Mouse (Mus musculus) cortical plate, adult 2 months (tissue): ENCODE data around the gene Anks1. TPM values are rescaled to one million over a fixed set of nuclear protein-coding genes. Genes with fewer than 3 reads are reported as not detected.
"Not testable (repeated sequence)": the region's sequence is repeated elsewhere in the genome, so short reads cannot be mapped to it uniquely, and the experiment has no call there.

Experiments
- H3K27ac ChIP-seq: fragments of 200-500 bp; 2 replicates; pipeline ENCODE4 v1.5.1; 2012; ENCODE audit warnings: low read length, control low read depth, inconsistent platforms; ENCODE audit not compliant: insufficient read depth
- H3K4me1 ChIP-seq: fragments of 200-500 bp; 2 replicates; pipeline ENCODE4 v1.6.1; 2011; ENCODE audit warnings: low read length; ENCODE audit not compliant: control insufficient read depth, insufficient read depth
- H3K4me3 ChIP-seq: fragments of 200-500 bp; 2 replicates; pipeline ENCODE4 v1.5.1; 2011; ENCODE audit warnings: mild to moderate bottlenecking, low read length, control low read depth; ENCODE audit not compliant: insufficient read depth
- CTCF ChIP-seq: fragments of 200-500 bp; IDR thresholded peaks from 2 replicates; pipeline ENCODE4 v1.5.1; 2011; ENCODE audit warnings: mild to moderate bottlenecking, control low read depth, low read length; ENCODE audit not compliant: insufficient read depth; ENCODE audit errors: extremely low read depth
- POLR2A ChIP-seq: fragments of 200-500 bp; IDR thresholded peaks from 2 replicates; pipeline ENCODE4 v1.6.1; 2011; ENCODE audit warnings: mild to moderate bottlenecking, low read length, control low read depth; ENCODE audit not compliant: insufficient read depth; ENCODE audit errors: extremely low read depth
- polyA plus RNA-seq: library from polyadenylated mRNA; depleted of rRNA; stranded (reverse); fragments of >200 nt; gene quantifications from 2 replicates; pipeline ENCODE4 v1.2.3, GENCODE M21; 2012

Gene Anks1
- polyA plus RNA-seq, 1 experiment, result 39.8 TPM

DNA sequence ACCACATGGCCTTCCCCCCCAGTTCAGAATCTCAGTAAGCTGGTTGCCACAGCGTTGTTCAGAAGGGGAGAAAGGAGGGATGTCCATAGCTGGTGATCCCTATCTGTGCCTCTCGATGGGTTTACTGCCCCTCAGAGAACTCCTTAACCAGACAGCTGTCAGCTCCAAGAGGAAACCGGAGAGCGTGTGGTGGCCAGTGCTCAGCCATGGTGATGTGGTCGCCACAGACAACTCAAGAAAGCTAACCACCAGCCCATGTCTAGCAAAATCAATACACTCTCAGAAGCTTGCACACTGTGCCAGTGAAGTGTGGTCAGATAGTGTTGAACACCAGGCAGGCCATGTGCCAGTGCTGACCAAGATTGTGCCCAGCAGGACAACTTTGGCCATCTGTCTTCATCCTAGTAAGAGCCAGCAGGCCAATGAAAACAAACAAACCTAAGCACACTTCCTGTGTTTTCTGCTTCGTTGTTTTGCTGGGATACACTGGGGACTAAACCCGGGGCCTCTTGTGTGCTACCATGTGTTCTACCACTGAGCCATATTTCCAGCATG is 73.7 kb downstream of the Anks1 start:
- Histone ChIP-seq H3K4me1 (no peaks in the 10 kb centered on the region), H3K4me3 (no peak overlapping the region), H3K27ac (no peak overlapping the region)
- TF ChIP-seq CTCF (no peak), POLR2A (no peak)

DNA sequence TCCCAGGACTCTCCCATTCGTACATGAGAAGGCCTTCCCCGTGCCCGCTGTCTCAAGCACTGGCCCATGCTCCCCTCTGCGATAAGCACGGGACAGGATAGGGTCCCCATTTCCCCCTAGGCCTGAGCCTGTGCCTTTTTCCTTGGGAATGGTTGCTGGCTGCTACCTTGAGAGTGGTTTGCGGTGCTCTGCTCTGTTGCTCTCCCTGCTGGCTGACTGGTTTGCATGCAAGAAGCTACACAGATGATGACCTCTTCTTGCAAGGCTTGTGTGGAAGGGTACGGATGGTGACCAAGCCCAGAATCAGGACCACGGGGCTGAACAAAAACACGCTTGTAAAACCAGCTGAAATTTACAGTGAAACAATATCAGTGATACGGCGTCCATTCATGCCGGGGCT is 75.3 kb downstream of the Anks1 start:
- no peak overlapping the region for H3K27ac ChIP-seq
- no peak overlapping the region for H3K4me3 ChIP-seq
- no peaks in the 10 kb centered on the region for H3K4me1 ChIP-seq
- TF ChIP-seq POLR2A (no peak), CTCF (peak; percentile 27; the same call in 1 of the 2 replicates)

- no peaks in the 10 kb centered on the region for H3K4me1 ChIP-seq
- TF ChIP-seq POLR2A (no peak), CTCF (no peak)
- no peak overlapping the region for H3K27ac ChIP-seq
- no peak overlapping the region for H3K4me3 ChIP-seq
Observed at GRCm38 (mm10) chr17:27986106-27986505, 77.0 kb downstream of the Anks1 start.

- H3K4me1 ChIP-seq, result no peaks in the 10 kb centered on the region
- H3K27ac ChIP-seq, result no peak overlapping the region
- TF ChIP-seq CTCF (peak; percentile 92), POLR2A (no peak)
- H3K4me3 ChIP-seq, result no peak overlapping the region
Observed at GRCm38 (mm10) chr17:27989807-27990542, 80.9 kb downstream of the Anks1 start.

DNA sequence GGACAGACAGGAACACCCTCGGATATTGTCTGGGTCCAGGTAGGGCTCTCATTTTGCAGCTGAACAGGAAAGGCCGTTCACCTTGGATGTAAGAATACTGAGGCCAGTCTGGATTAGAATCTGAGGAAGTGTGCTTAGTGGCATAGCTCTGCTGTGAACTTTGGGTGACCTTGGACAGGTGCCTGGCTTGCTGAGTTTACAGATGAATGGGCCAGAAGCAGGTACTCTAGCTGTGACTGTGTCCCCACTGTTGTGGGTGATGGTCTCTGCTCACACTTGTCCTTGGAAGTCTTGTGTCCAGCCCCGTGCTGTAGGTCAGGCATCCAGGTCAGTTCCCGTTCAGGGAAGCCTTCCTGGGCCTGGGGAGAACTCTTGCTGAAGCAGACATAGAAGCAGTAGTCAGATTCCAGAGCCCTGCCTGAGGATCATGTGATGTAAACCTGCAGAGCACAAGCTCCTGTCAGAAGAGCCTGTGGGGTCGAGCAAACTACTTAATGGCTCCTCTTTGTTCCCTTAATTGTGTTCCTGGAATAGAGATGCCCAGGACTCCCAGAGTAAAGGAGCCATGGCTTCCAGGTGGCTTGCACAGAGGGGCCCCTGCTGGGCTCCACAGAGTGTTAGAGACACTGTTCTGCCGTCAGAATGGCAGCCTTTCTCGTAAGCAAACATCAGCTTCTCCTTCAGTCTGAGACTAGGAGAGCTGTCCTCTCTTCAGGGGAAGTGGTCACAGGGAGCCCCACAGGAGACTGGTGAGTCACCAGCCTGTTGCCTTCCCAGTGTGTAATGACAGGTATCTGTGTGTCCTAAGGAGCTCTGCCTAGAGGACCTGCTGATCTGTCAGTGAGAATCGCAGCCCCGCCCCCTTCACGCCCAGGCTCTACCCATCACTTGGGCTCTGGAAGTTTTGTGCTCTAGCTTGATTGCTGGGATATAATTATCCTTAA is 85.2 kb downstream of the Anks1 start:
- H3K4me3 ChIP-seq, result no peak overlapping the region
- TF ChIP-seq CTCF, result no peak
- no peak overlapping the region for H3K27ac ChIP-seq
- no peaks in the 10 kb centered on the region; the same call in 1 of the 2 replicates for H3K4me1 ChIP-seq

DNA sequence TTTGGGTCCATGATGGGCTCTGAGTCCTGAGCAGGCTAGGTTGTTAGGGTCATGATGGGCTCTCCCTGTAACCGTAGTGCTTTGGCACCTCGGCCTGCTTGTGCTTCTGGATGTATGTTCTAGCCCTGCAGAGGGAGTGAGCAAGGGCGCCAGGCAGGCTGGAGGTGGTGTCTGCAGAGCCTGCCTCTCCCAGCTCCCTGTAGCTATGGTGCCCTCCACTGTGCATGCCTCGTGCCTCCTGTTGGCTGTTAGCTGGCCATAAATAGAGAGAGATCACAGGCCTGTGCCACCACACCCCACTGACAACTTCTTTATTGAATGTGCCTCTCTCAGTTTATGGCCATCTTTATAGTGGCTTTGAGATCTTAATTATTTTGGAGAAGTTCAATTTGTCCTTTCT is 87.2 kb downstream of the Anks1 start:
- H3K27ac ChIP-seq, result no peak overlapping the region
- peaks cover 5% of the 10 kb centered on the region for H3K4me1 ChIP-seq
- no peak overlapping the region for H3K4me3 ChIP-seq
- no peak for TF ChIP-seq CTCF
- no peak for TF ChIP-seq POLR2A

DNA sequence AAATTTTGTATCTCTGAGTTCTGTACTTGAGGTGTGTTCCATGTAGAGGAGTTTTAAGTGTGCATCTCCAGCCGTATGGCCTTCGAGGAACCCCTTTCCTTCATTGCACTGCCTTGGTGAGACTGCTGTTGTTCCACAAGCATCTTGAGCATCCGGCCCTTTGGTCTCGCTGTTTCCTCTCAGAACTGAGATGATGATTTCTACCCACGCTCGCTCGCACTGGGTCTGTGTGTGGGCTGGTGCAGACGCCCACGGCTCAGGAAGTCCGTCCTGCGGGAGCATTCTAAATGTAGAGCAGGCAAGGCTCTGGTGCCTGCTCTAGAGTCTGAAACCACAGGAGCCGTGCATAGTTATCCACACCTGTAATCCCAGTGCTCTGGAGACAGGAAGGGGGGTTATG is 88.1 kb downstream of the Anks1 start:
- TF ChIP-seq POLR2A (no peak), CTCF (no peak)
- no peak overlapping the region for H3K27ac ChIP-seq
- peaks cover 7% of the 10 kb centered on the region for H3K4me1 ChIP-seq
- no peak overlapping the region for H3K4me3 ChIP-seq

- peak overlapping the region; percentile 13 for H3K27ac ChIP-seq
- not testable (repeated sequence) for H3K4me3 ChIP-seq, H3K4me1 ChIP-seq
Observed at GRCm38 (mm10) chr17:27999683-28000273, 90.7 kb downstream of the Anks1 start.

- TF ChIP-seq POLR2A (no peak), CTCF (no peak)
- peaks cover 7% of the 10 kb centered on the region for H3K4me1 ChIP-seq
- H3K27ac ChIP-seq, result peak overlapping the region; percentile 13
- H3K4me3 ChIP-seq, result no peak overlapping the region
Observed at GRCm38 (mm10) chr17:28000389-28000788, 91.3 kb downstream of the Anks1 start.
